Mouse (Mus musculus) CH12.LX (cell line): Measurements from ENCODE around the gene Tctn1. TPM values are rescaled to one million over a fixed set of nuclear protein-coding genes. Genes with fewer than 3 reads are reported as not detected.
A peak's percentile ranks its signal among the peaks of the same experiment; 100 is the strongest.

ENCODE experiments used
- DNase-seq: peaks from one replicate; pipeline ENCODE4 v3.0.0-alpha.2; 2013; ENCODE audit errors: extremely low read depth
- H3K27ac ChIP-seq: 2 replicates; pipeline ENCODE4 v1.5.1; 2012; ENCODE audit warnings: low read depth, mild to moderate bottlenecking, control low read depth, moderate library complexity; ENCODE audit not compliant: insufficient read depth
- H3K27me3 ChIP-seq: replicated peaks from 2 replicates; pipeline ENCODE3; 2012; ENCODE audit warnings: inconsistent platforms
- H3K36me3 ChIP-seq, 2 experiments: replicated peaks in 1 of 2; 2 replicates each; pipeline versions ENCODE3 to v1.6.1; 2012; ENCODE audit warnings: inconsistent platforms in 1 of 2, low read length in 1 of 2, mild to moderate bottlenecking in 1 of 2, mixed read lengths in 1 of 2, moderate library complexity in 1 of 2; ENCODE audit not compliant: control insufficient read depth in 1 of 2, insufficient read depth in 1 of 2
- H3K4me1 ChIP-seq, 2 experiments: 2 replicates each; pipeline ENCODE4 v1.6.1; 2012; ENCODE audit warnings: inconsistent platforms in 1 of 2, moderate library complexity in 1 of 2; ENCODE audit not compliant: insufficient read depth in 2 of 2, control insufficient read depth in 1 of 2
- H3K4me2 ChIP-seq: 2 replicates; pipeline ENCODE4 v1.6.1; 2012; ENCODE audit warnings: low read depth, mild to moderate bottlenecking, control low read depth; ENCODE audit not compliant: poor library complexity, insufficient read depth, severe bottlenecking
- H3K4me3 ChIP-seq, 3 experiments: fragments of 150-350 bp in 1 of 3; sonication (generic) in 1 of 3; replicated peaks in 1 of 3; 2 replicates each; pipeline versions ENCODE3 to v1.5.1; 2011 to 2012; ENCODE audit warnings: low read depth in 2 of 3, low read length in 2 of 3, mild to moderate bottlenecking in 2 of 3, moderate library complexity in 2 of 3, control low read depth in 1 of 3, improper control_type of control experiment in 1 of 3, inconsistent platforms in 1 of 3, mixed read lengths in 1 of 3; ENCODE audit not compliant: poor library complexity in 1 of 3
- H3K79me2 ChIP-seq: replicated peaks from 2 replicates; pipeline ENCODE4 v1.6.1; 2012; ENCODE audit warnings: mild to moderate bottlenecking, moderate library complexity; ENCODE audit not compliant: control insufficient read depth, poor library complexity, insufficient read depth, severe bottlenecking; ENCODE audit errors: extremely low read depth
- H3K9ac ChIP-seq: 2 replicates; pipeline ENCODE4 v1.6.1; 2012; ENCODE audit warnings: low read depth, mild to moderate bottlenecking, control low read depth, moderate library complexity; ENCODE audit not compliant: insufficient read depth
- H3K9me3 ChIP-seq: replicated peaks from 2 replicates; pipeline ENCODE3; 2012; ENCODE audit warnings: low read length, inconsistent platforms, mixed read lengths
- BHLHE40 ChIP-seq: IDR thresholded peaks from 2 replicates; pipeline ENCODE4 v1.6.1; 2011; ENCODE audit warnings: mild to moderate bottlenecking, low read depth, low read length, improper control_type of control experiment
- CTCF ChIP-seq, 2 experiments: IDR thresholded peaks in 1 of 2; conservative IDR thresholded peaks in 1 of 2; 2 replicates each; pipeline ENCODE4 v1.5.1; 2011 to 2012; ENCODE audit warnings: low read depth in 2 of 2, low read length in 2 of 2, improper control_type of control experiment in 1 of 2, inconsistent platforms in 1 of 2, mild to moderate bottlenecking in 1 of 2, moderate library complexity in 1 of 2
- EP300 ChIP-seq: IDR thresholded peaks from 2 replicates; pipeline ENCODE4 v1.6.1; 2011; ENCODE audit warnings: low read length, improper control_type of control experiment
- ETS1 ChIP-seq: conservative IDR thresholded peaks from 2 replicates; pipeline ENCODE4 v1.6.1; 2012; ENCODE audit warnings: low read depth, mild to moderate bottlenecking, inconsistent platforms, low read length, improper control_type of control experiment, moderate library complexity
- IRF4 ChIP-seq: IDR thresholded peaks from 2 replicates; pipeline ENCODE4 v1.6.1; 2014; ENCODE audit warnings: low read depth, mild to moderate bottlenecking, inconsistent platforms, low read length, improper control_type of control experiment
- JUN ChIP-seq: IDR thresholded peaks from 2 replicates; pipeline ENCODE4 v1.6.1; 2011; ENCODE audit warnings: low read depth, mild to moderate bottlenecking, low read length, improper control_type of control experiment, moderate library complexity; ENCODE audit not compliant: insufficient read depth
- JUND ChIP-seq: conservative IDR thresholded peaks from 2 replicates; pipeline ENCODE4 v1.6.1; 2011; ENCODE audit warnings: low read depth, low read length, improper control_type of control experiment
- MAFK ChIP-seq: IDR thresholded peaks from 2 replicates; pipeline ENCODE4 v1.6.1; 2011; ENCODE audit warnings: low read length, improper control_type of control experiment; ENCODE audit not compliant: insufficient replicate concordance
- MAX ChIP-seq: IDR thresholded peaks from 2 replicates; pipeline ENCODE4 v1.6.1; 2011; ENCODE audit warnings: low read length, improper control_type of control experiment
- MEF2A ChIP-seq: IDR thresholded peaks from 2 replicates; pipeline ENCODE4 v1.6.1; 2014; ENCODE audit warnings: low read depth, mild to moderate bottlenecking, inconsistent platforms, low read length, improper control_type of control experiment, borderline replicate concordance
- MYC ChIP-seq: IDR thresholded peaks from 2 replicates; pipeline ENCODE4 v1.6.1; 2011; ENCODE audit warnings: low read depth, mild to moderate bottlenecking, improper control_type of control experiment, low read length
- NELFE ChIP-seq: IDR thresholded peaks from 2 replicates; pipeline ENCODE4 v1.6.1; 2011; ENCODE audit warnings: low read depth, low read length, improper control_type of control experiment
- PAX5 ChIP-seq: IDR thresholded peaks from 2 replicates; pipeline ENCODE4 v1.6.1; 2012; ENCODE audit warnings: low read length, inconsistent platforms, mixed read lengths
- POLR2A ChIP-seq: IDR thresholded peaks from 2 replicates; pipeline ENCODE4 v1.6.1; 2011; ENCODE audit warnings: low read depth, mild to moderate bottlenecking, improper control_type of control experiment, low read length
- RAD21 ChIP-seq: IDR thresholded peaks from 2 replicates; pipeline ENCODE4 v1.6.1; 2011; ENCODE audit warnings: low read depth, mild to moderate bottlenecking, low read length, improper control_type of control experiment, moderate library complexity
- RCOR1 ChIP-seq: conservative IDR thresholded peaks from 2 replicates; pipeline ENCODE4 v1.6.1; 2012; ENCODE audit warnings: low read depth, mild to moderate bottlenecking, inconsistent platforms, low read length, improper control_type of control experiment
- SIN3A ChIP-seq: IDR thresholded peaks from 2 replicates; pipeline ENCODE4 v1.6.1; 2012; ENCODE audit warnings: low read length, improper control_type of control experiment, inconsistent platforms
- TCF12 ChIP-seq: IDR thresholded peaks from 2 replicates; pipeline ENCODE4 v1.6.1; 2014; ENCODE audit warnings: low read depth, mild to moderate bottlenecking, inconsistent platforms, low read length, improper control_type of control experiment
- USF1 ChIP-seq: IDR thresholded peaks from 2 replicates; pipeline ENCODE4 v1.6.1; 2014; ENCODE audit warnings: low read depth, mild to moderate bottlenecking, inconsistent platforms, low read length, improper control_type of control experiment
- USF2 ChIP-seq: conservative IDR thresholded peaks from 2 replicates; pipeline ENCODE4 v1.6.1; 2011; ENCODE audit warnings: low read depth, low read length, improper control_type of control experiment
- ZC3H11A ChIP-seq: IDR thresholded peaks from 2 replicates; pipeline ENCODE4 v1.6.1; 2012; ENCODE audit warnings: low read depth, mild to moderate bottlenecking, inconsistent platforms, low read length, improper control_type of control experiment
- dilution Hi-C: fragments of 300-500 bp; cut with MboI; formaldehyde crosslinking; loops from 2 replicates; pipeline ENCODE4 v1.14.3; 2020; ENCODE audit warnings: low sequenced_read_pairs; ENCODE audit not compliant: extremely low pct_unique_long_range_greater_than_20kb, extremely low pct_ligation_motif_present
- in situ Hi-C: fragments of 300-500 bp; cut with MboI; formaldehyde crosslinking; loops from 3 replicates; pipeline ENCODE4 v1.14.3; 2019; ENCODE audit warnings: low sequenced_read_pairs, low pct_ligation_motif_present, low pct_unique_long_range_greater_than_20kb, mixed read lengths
- polyA plus RNA-seq: library from polyadenylated mRNA; unstranded; fragments of >175 nt; gene quantifications from 2 replicates; pipeline ENCODE4 v1.2.1, GENCODE M21; 2012; ENCODE audit warnings: low read depth; ENCODE audit not compliant: insufficient read length
- total RNA-seq, 2 experiments: library from RNA; depleted of rRNA; stranded (reverse); fragments of 300-350 nt in 1 of 2; fragments of >200 nt in 1 of 2; gene quantifications; 2 replicates each; pipeline ENCODE4 v1.2.3; 2012 to 2014

Tctn1 gene
- total and polyA plus RNA-seq, 3 experiments, result 2.9 to 8.8 (median 3.7) TPM

GRCm38 (mm10) chr5:122312942-122313684 is 48.9 kb upstream of the Tctn1 start:
- Histone ChIP-seq H3K9me3 (no peaks in the 10 kb centered on the region), H3K4me2 (no peak overlapping the region), H3K27me3 (no peaks in the 10 kb centered on the region), H3K27ac (no peak overlapping the region), H3K36me3 (peaks cover 29 to 80% of the 10 kb centered on the region in 2 experiments), H3K9ac (no peak overlapping the region), H3K4me1 (peaks cover 19 to 87% of the 10 kb centered on the region in 2 experiments), H3K4me3 (no peak overlapping the region), H3K79me2 (no peaks in the 10 kb centered on the region; the same call in 1 of the 2 replicates)
- dilution Hi-C loops, result no loop called here
- TF ChIP-seq JUN, result no peak
- no peak for TF ChIP-seq BHLHE40
- TF ChIP-seq JUND, result no peak
- TF ChIP-seq RCOR1, result no peak
- no peak for TF ChIP-seq ETS1
- no peak for DNase-seq
- in situ Hi-C loops, result no loop called here

GRCm38 (mm10) chr5:122312346-122312745 is 48.1 kb upstream of the Tctn1 start:
- TF ChIP-seq NELFE, result no peak
- no peak for TF ChIP-seq ZC3H11A
- TF ChIP-seq PAX5, result no peak
- Histone ChIP-seq H3K36me3 (peaks cover 33 to 83% of the 10 kb centered on the region in 2 experiments), H3K9ac (no peak overlapping the region), H3K4me1 (peaks cover 16 to 80% of the 10 kb centered on the region in 2 experiments), H3K79me2 (peaks cover 1% of the 10 kb centered on the region; the same call in 1 of the 2 replicates), H3K27me3 (no peaks in the 10 kb centered on the region), H3K4me3 (no peak overlapping the region), H3K4me2 (no peak overlapping the region), H3K9me3 (no peaks in the 10 kb centered on the region), H3K27ac (no peak overlapping the region)
- in situ Hi-C loops (no loop called here), dilution Hi-C loops (no loop called here)
- DNase-seq, result no peak

GRCm38 (mm10) chr5:122311692-122312091 is 47.4 kb upstream of the Tctn1 start:
- DNase-seq, result peak; percentile 77

More at GRCm38 (mm10) chr5:122311692-122312091, 47.4 kb upstream of the Tctn1 start:
- Histone ChIP-seq H3K9ac (no peak overlapping the region), H3K4me2 (no peak overlapping the region), H3K79me2 (peaks cover 1% of the 10 kb centered on the region; the same call in 1 of the 2 replicates), H3K9me3 (no peaks in the 10 kb centered on the region), H3K36me3 (peaks cover 27 to 82% of the 10 kb centered on the region in 2 experiments), H3K27ac (no peak overlapping the region), H3K4me1 (peaks cover 16 to 73% of the 10 kb centered on the region in 2 experiments)
- dilution Hi-C loops, result no loop called here
- TF ChIP-seq MAFK (no peak), IRF4 (0 out of 2 replicates have a peak, but pooled peaks have one; percentile 12), MYC (0 out of 2 replicates have a peak, but pooled peaks have one; percentile 27), MEF2A (0 out of 2 replicates have a peak, but pooled peaks have one; percentile 32), USF1 (no peak), RCOR1 (0 out of 2 replicates have a peak, but pooled peaks have one; percentile 26), USF2 (no peak), JUND (no peak), BHLHE40 (peak; percentile 70), POLR2A (no peak), MAX (peak; percentile 51; the same call in 1 of the 2 replicates), RAD21 (peak; percentile 0; the same call in 1 of the 2 replicates), ETS1 (peak; percentile 74), CTCF (conservative IDR thresholded peaks at IDR 0.05 in 1 of 2, IDR thresholded peaks at IDR 0.05 in 1 of 2; ENCODE audit: low read depth in 2 of 2, low read length in 2 of 2) (peak in 1 of 2 experiments; percentile 1; a peak in 1 of 4 replicates), SIN3A (peak; percentile 79), EP300 (peak; percentile 53; the same call in 1 of the 2 replicates), TCF12 (peak; percentile 90; the same call in 1 of the 2 replicates)
- TF ChIP-seq, all 38 proteins: peak for 12
- no peaks in the 10 kb centered on the region for H3K27me3 ChIP-seq
- in situ Hi-C loops, result no loop called here
- no peak overlapping the region for H3K4me3 ChIP-seq
